Mouse (Mus musculus) right cerebral cortex, postnatal 36 days (tissue): ENCODE measurements around the gene Iqck.

Experiments
- DNase-seq, 2 experiments: peaks; one replicate each; pipeline ENCODE4 v3.0.0; 2022; ENCODE audit warnings: low spot score in 2 of 2, mixed read lengths in 1 of 2

The Iqck gene

GRCm38 (mm10) chr7:118911571-118911970, 56.0 kb downstream of the Iqck start:
- no peak for DNase-seq

- DNase-seq = no peak
These were observed 56.5 kb downstream of the Iqck start for GRCm38 (mm10) chr7:118912049-118912490.

- DNase-seq = no peak
These were observed 59.1 kb downstream of the Iqck start for GRCm38 (mm10) chr7:118914561-118915165.

- DNase-seq = no peak
These were observed 63.9 kb downstream of the Iqck start for GRCm38 (mm10) chr7:118919261-118920006.

GRCm38 (mm10) chr7:118922441-118923202, 67.1 kb downstream of the Iqck start:
- DNase-seq = no peak

GRCm38 (mm10) chr7:118925547-118925946, 70.0 kb downstream of the Iqck start:
- no peak for DNase-seq

- no peak for DNase-seq
These were observed 71.1 kb downstream of the Iqck start for GRCm38 (mm10) chr7:118926516-118927260.

GRCm38 (mm10) chr7:118927279-118927678, 71.7 kb downstream of the Iqck start:
- DNase-seq = no peak

GRCm38 (mm10) chr7:118928316-118928715, 72.8 kb downstream of the Iqck start:
- DNase-seq = no peak

GRCm38 (mm10) chr7:118928916-118929315, 73.4 kb downstream of the Iqck start:
- DNase-seq = no peak

- peak; percentile 17 to 38 for DNase-seq
These were observed 74.2 kb downstream of the Iqck start for GRCm38 (mm10) chr7:118929601-118930311.

- no peak for DNase-seq
These were observed 76.2 kb downstream of the Iqck start for GRCm38 (mm10) chr7:118931502-118932395.

GRCm38 (mm10) chr7:118935306-118935705, 79.8 kb downstream of the Iqck start:
- no peak for DNase-seq

- no peak for DNase-seq
These were observed 81.3 kb downstream of the Iqck start for GRCm38 (mm10) chr7:118936844-118937243.

GRCm38 (mm10) chr7:118937469-118938387, 82.2 kb downstream of the Iqck start:
- no peak for DNase-seq

GRCm38 (mm10) chr7:118942297-118942696, 86.7 kb downstream of the Iqck start:
- no peak for DNase-seq

GRCm38 (mm10) chr7:118943170-118943569, 87.6 kb downstream of the Iqck start:
- DNase-seq = no peak

- no peak for DNase-seq
These were observed 89.3 kb downstream of the Iqck start for GRCm38 (mm10) chr7:118944884-118945283.

- DNase-seq = no peak
These were observed 91.7 kb downstream of the Iqck start for GRCm38 (mm10) chr7:118947241-118947640.
